Mouse (Mus musculus): ENCODE measurements around the gene Bri3. TPM values are rescaled to one million over a fixed set of nuclear protein-coding genes. Genes with fewer than 3 reads are reported as not detected.

Bri3 gene
- polyA plus RNA-seq, 1 experiment from 2014 or later: 139 TPM

- Histone ChIP-seq H3K36me3 (replicated peaks) (no peaks in the 10 kb centered on the region), H3K9ac (no peak overlapping the region), H3K4me1 (no peaks in the 10 kb centered on the region), H3K9me3 (no peaks in the 10 kb centered on the region; the same call in 1 of the 2 replicates), H3K4me2 (no peak overlapping the region), H3K27me3 (no peaks in the 10 kb centered on the region), H3K27ac (no peak overlapping the region), H3K4me3 (replicated peaks) (no peak overlapping the region)
- ATAC-seq (ENCODE audit: low FRiP score): no peak
- WGBS: 83% methylated on average over 3 of the region's 3 CpGs
Observed at GRCm38 (mm10) chr5:144381782-144382181, 137.5 kb downstream of the Bri3 start.

GRCm38 (mm10) chr5:144383936-144384335 is 139.7 kb downstream of the Bri3 start:
- H3K4me2 ChIP-seq: no peak overlapping the region
- ATAC-seq (ENCODE audit: low FRiP score): no peak
- H3K9me3 ChIP-seq: no peaks in the 10 kb centered on the region; the same call in 1 of the 2 replicates
- WGBS: 73% methylated on average over 3 of the region's 3 CpGs
- H3K27ac ChIP-seq: no peak overlapping the region
- no peaks in the 10 kb centered on the region for H3K27me3 ChIP-seq
- H3K9ac ChIP-seq: no peak overlapping the region
- no peaks in the 10 kb centered on the region for H3K36me3 ChIP-seq (replicated peaks)
- no peak overlapping the region for H3K4me3 ChIP-seq (replicated peaks)
- no peaks in the 10 kb centered on the region for H3K4me1 ChIP-seq

GRCm38 (mm10) chr5:144387851-144388250 is 143.6 kb downstream of the Bri3 start:
- peak; percentile 65 for ATAC-seq (ENCODE audit: low FRiP score)
- no peak overlapping the region for H3K4me3 ChIP-seq (replicated peaks)
- no peaks in the 10 kb centered on the region for H3K36me3 ChIP-seq (replicated peaks)
- H3K4me2 ChIP-seq: no peak overlapping the region
- WGBS: 9% methylated on average over 6 of the region's 6 CpGs
- H3K27me3 ChIP-seq: no peaks in the 10 kb centered on the region
- no peaks in the 10 kb centered on the region for H3K4me1 ChIP-seq
- H3K9me3 ChIP-seq: no peaks in the 10 kb centered on the region; the same call in 1 of the 2 replicates
- H3K9ac ChIP-seq: no peak overlapping the region
- no peak overlapping the region for H3K27ac ChIP-seq

GRCm38 (mm10) chr5:144394142-144394541 is 149.9 kb downstream of the Bri3 start:
- Histone ChIP-seq H3K4me2 (no peak overlapping the region), H3K27me3 (no peaks in the 10 kb centered on the region), H3K9ac (no peak overlapping the region), H3K27ac (no peak overlapping the region), H3K4me1 (no peaks in the 10 kb centered on the region), H3K9me3 (no peaks in the 10 kb centered on the region), H3K36me3 (replicated peaks) (no peaks in the 10 kb centered on the region), H3K4me3 (replicated peaks) (no peak overlapping the region)
- WGBS: 90% methylated on average over 2 of the region's 2 CpGs
- ATAC-seq (ENCODE audit: low FRiP score): no peak

GRCm38 (mm10) chr5:144397566-144397965 is 153.3 kb downstream of the Bri3 start:
- ATAC-seq (ENCODE audit: low FRiP score): no peak
- Histone ChIP-seq H3K27ac (no peak overlapping the region), H3K9me3 (no peaks in the 10 kb centered on the region), H3K4me3 (replicated peaks) (no peak overlapping the region), H3K9ac (no peak overlapping the region), H3K4me2 (no peak overlapping the region), H3K36me3 (replicated peaks) (no peaks in the 10 kb centered on the region), H3K4me1 (peaks cover 10% of the 10 kb centered on the region), H3K27me3 (no peaks in the 10 kb centered on the region)
- 42% methylated on average over 5 of the region's 9 CpGs for WGBS

- Histone ChIP-seq H3K4me2 (no peak overlapping the region), H3K4me3 (replicated peaks) (no peak overlapping the region), H3K27me3 (no peaks in the 10 kb centered on the region), H3K9ac (no peak overlapping the region), H3K36me3 (replicated peaks) (no peaks in the 10 kb centered on the region), H3K9me3 (no peaks in the 10 kb centered on the region), H3K27ac (no peak overlapping the region), H3K4me1 (peaks cover 10% of the 10 kb centered on the region)
- 23% methylated on average over 5 of the region's 5 CpGs for WGBS
- ATAC-seq (ENCODE audit: low FRiP score): no peak
Observed at GRCm38 (mm10) chr5:144400821-144401220, 156.6 kb downstream of the Bri3 start.

- Histone ChIP-seq H3K9me3 (no peaks in the 10 kb centered on the region), H3K27ac (no peak overlapping the region)
- WGBS: 92% methylated on average over 11 of the region's 11 CpGs
Observed at GRCm38 (mm10) chr5:144406256-144406655, 162.0 kb downstream of the Bri3 start.

GRCm38 (mm10) chr5:144410666-144411065 is 166.4 kb downstream of the Bri3 start:
- H3K4me3 ChIP-seq (replicated peaks): no peak overlapping the region
- WGBS: 95% methylated on average over 10 of the region's 10 CpGs
- no peak for ATAC-seq (ENCODE audit: low FRiP score)
- no peak overlapping the region for H3K9ac ChIP-seq
- no peak overlapping the region for H3K27ac ChIP-seq
- H3K4me1 ChIP-seq: peaks cover 6% of the 10 kb centered on the region
- H3K4me2 ChIP-seq: no peak overlapping the region
- H3K9me3 ChIP-seq: no peaks in the 10 kb centered on the region
- no peaks in the 10 kb centered on the region for H3K27me3 ChIP-seq
- no peaks in the 10 kb centered on the region for H3K36me3 ChIP-seq (replicated peaks)

More at GRCm38 (mm10) chr5:144406256-144406655, 162.0 kb downstream of the Bri3 start:
- no peak overlapping the region for H3K9ac ChIP-seq
- no peak overlapping the region for H3K4me2 ChIP-seq
- no peak overlapping the region for H3K4me3 ChIP-seq (replicated peaks)
- H3K4me1 ChIP-seq: peaks cover 3% of the 10 kb centered on the region
- no peaks in the 10 kb centered on the region for H3K27me3 ChIP-seq
- H3K36me3 ChIP-seq (replicated peaks): no peaks in the 10 kb centered on the region
- no peak for ATAC-seq (ENCODE audit: low FRiP score)

- ATAC-seq (ENCODE audit: low FRiP score): no peak
- H3K9ac ChIP-seq: no peak overlapping the region
- no peaks in the 10 kb centered on the region for H3K27me3 ChIP-seq
- H3K4me1 ChIP-seq: peaks cover 6% of the 10 kb centered on the region
- H3K4me2 ChIP-seq: no peak overlapping the region
- WGBS: 54% methylated on average over 5 of the region's 5 CpGs
- no peaks in the 10 kb centered on the region for H3K9me3 ChIP-seq
- no peak overlapping the region for H3K27ac ChIP-seq
- no peak overlapping the region for H3K4me3 ChIP-seq (replicated peaks)
- no peaks in the 10 kb centered on the region for H3K36me3 ChIP-seq (replicated peaks)
Observed at GRCm38 (mm10) chr5:144411702-144412101, 167.5 kb downstream of the Bri3 start.

- Histone ChIP-seq H3K4me2 (no peak overlapping the region), H3K9me3 (no peaks in the 10 kb centered on the region), H3K4me3 (replicated peaks) (no peak overlapping the region), H3K27ac (no peak overlapping the region), H3K36me3 (replicated peaks) (no peaks in the 10 kb centered on the region), H3K4me1 (peaks cover 6% of the 10 kb centered on the region), H3K9ac (no peak overlapping the region), H3K27me3 (no peaks in the 10 kb centered on the region)
- ATAC-seq (ENCODE audit: low FRiP score): no peak
- WGBS: 75% methylated on average over 4 of the region's 4 CpGs
Observed at GRCm38 (mm10) chr5:144412781-144413180, 168.5 kb downstream of the Bri3 start.

- 89% methylated on average over 12 of the region's 12 CpGs for WGBS
- no peak overlapping the region for H3K27ac ChIP-seq
- no peak for ATAC-seq (ENCODE audit: low FRiP score)
- no peaks in the 10 kb centered on the region for H3K36me3 ChIP-seq (replicated peaks)
- no peak overlapping the region for H3K4me2 ChIP-seq
- no peak overlapping the region for H3K4me3 ChIP-seq (replicated peaks)
- no peaks in the 10 kb centered on the region for H3K4me1 ChIP-seq
- no peak overlapping the region for H3K9ac ChIP-seq
- H3K9me3 ChIP-seq: no peaks in the 10 kb centered on the region
- no peaks in the 10 kb centered on the region for H3K27me3 ChIP-seq
Observed at GRCm38 (mm10) chr5:144418456-144418855, 174.2 kb downstream of the Bri3 start.

GRCm38 (mm10) chr5:144420001-144420400 is 175.8 kb downstream of the Bri3 start:
- no peaks in the 10 kb centered on the region for H3K36me3 ChIP-seq (replicated peaks)
- no peak overlapping the region for H3K27ac ChIP-seq
- no peaks in the 10 kb centered on the region for H3K9me3 ChIP-seq
- H3K27me3 ChIP-seq: no peaks in the 10 kb centered on the region
- H3K4me3 ChIP-seq (replicated peaks): no peak overlapping the region
- no peak overlapping the region for H3K9ac ChIP-seq
- WGBS: 82% methylated on average over 8 of the region's 8 CpGs
- no peaks in the 10 kb centered on the region for H3K4me1 ChIP-seq
- no peak overlapping the region for H3K4me2 ChIP-seq
- no peak for ATAC-seq (ENCODE audit: low FRiP score)

GRCm38 (mm10) chr5:144426697-144427096 is 182.5 kb downstream of the Bri3 start:
- Histone ChIP-seq H3K36me3 (replicated peaks) (no peaks in the 10 kb centered on the region), H3K4me3 (replicated peaks) (no peak overlapping the region), H3K9me3 (no peaks in the 10 kb centered on the region), H3K4me2 (no peak overlapping the region), H3K9ac (no peak overlapping the region), H3K4me1 (no peaks in the 10 kb centered on the region), H3K27me3 (no peaks in the 10 kb centered on the region), H3K27ac (no peak overlapping the region)
- 86% methylated on average over 3 of the region's 3 CpGs for WGBS
- ATAC-seq (ENCODE audit: low FRiP score): no peak
